Mouse (Mus musculus): ENCODE data around the gene Plscr1. TPM values are rescaled to one million over a fixed set of nuclear protein-coding genes. Genes with fewer than 3 reads are reported as not detected.

Gene Plscr1
- polyA plus RNA-seq, 1 experiment: 5.2 TPM

- TF ChIP-seq CTCF (IDR thresholded peaks at IDR 0.05; ENCODE audit: borderline replicate concordance, extremely low read depth, insufficient read depth, insufficient read length) (no peak), POLR2A (IDR thresholded peaks at IDR 0.05; ENCODE audit: borderline replicate concordance, extremely low read depth, insufficient read depth, insufficient read length, poor library complexity, severe bottlenecking) (no peak)
- DNase-seq (ENCODE audit: low read depth): peak; percentile 55
These were observed 33.1 kb downstream of the Plscr1 start for GRCm38 (mm10) chr9:92282563-92283171.

GRCm38 (mm10) chr9:92289675-92290074 is 40.1 kb downstream of the Plscr1 start:
- no peak for TF ChIP-seq POLR2A (IDR thresholded peaks at IDR 0.05; ENCODE audit: borderline replicate concordance, extremely low read depth, insufficient read depth, insufficient read length, poor library complexity, severe bottlenecking)
- TF ChIP-seq CTCF (IDR thresholded peaks at IDR 0.05; ENCODE audit: borderline replicate concordance, extremely low read depth, insufficient read depth, insufficient read length): no peak
- DNase-seq (ENCODE audit: low read depth): no peak

- no peak for DNase-seq (ENCODE audit: low read depth)
- TF ChIP-seq CTCF (IDR thresholded peaks at IDR 0.05; ENCODE audit: borderline replicate concordance, extremely low read depth, insufficient read depth, insufficient read length): no peak
- TF ChIP-seq POLR2A (IDR thresholded peaks at IDR 0.05; ENCODE audit: borderline replicate concordance, extremely low read depth, insufficient read depth, insufficient read length, poor library complexity, severe bottlenecking): no peak
These were observed 42.6 kb downstream of the Plscr1 start for GRCm38 (mm10) chr9:92292169-92292568.

- TF ChIP-seq CTCF (IDR thresholded peaks at IDR 0.05; ENCODE audit: borderline replicate concordance, extremely low read depth, insufficient read depth, insufficient read length) (no peak), POLR2A (IDR thresholded peaks at IDR 0.05; ENCODE audit: borderline replicate concordance, extremely low read depth, insufficient read depth, insufficient read length, poor library complexity, severe bottlenecking) (no peak)
- DNase-seq (ENCODE audit: low read depth): no peak
These were observed 43.4 kb downstream of the Plscr1 start for GRCm38 (mm10) chr9:92292922-92293321.

GRCm38 (mm10) chr9:92293560-92294548 is 44.3 kb downstream of the Plscr1 start:
- TF ChIP-seq POLR2A (IDR thresholded peaks at IDR 0.05; ENCODE audit: borderline replicate concordance, extremely low read depth, insufficient read depth, insufficient read length, poor library complexity, severe bottlenecking) (no peak), CTCF (IDR thresholded peaks at IDR 0.05; ENCODE audit: borderline replicate concordance, extremely low read depth, insufficient read depth, insufficient read length) (no peak)
- no peak for DNase-seq (ENCODE audit: low read depth)

GRCm38 (mm10) chr9:92298288-92298687 is 48.7 kb downstream of the Plscr1 start:
- no peak for DNase-seq (ENCODE audit: low read depth)
- TF ChIP-seq CTCF (IDR thresholded peaks at IDR 0.05; ENCODE audit: borderline replicate concordance, extremely low read depth, insufficient read depth, insufficient read length) (no peak), POLR2A (IDR thresholded peaks at IDR 0.05; ENCODE audit: borderline replicate concordance, extremely low read depth, insufficient read depth, insufficient read length, poor library complexity, severe bottlenecking) (no peak)

GRCm38 (mm10) chr9:92301213-92301612 is 51.7 kb downstream of the Plscr1 start:
- DNase-seq (ENCODE audit: low read depth): no peak
- TF ChIP-seq CTCF (IDR thresholded peaks at IDR 0.05; ENCODE audit: borderline replicate concordance, extremely low read depth, insufficient read depth, insufficient read length) (no peak), POLR2A (IDR thresholded peaks at IDR 0.05; ENCODE audit: borderline replicate concordance, extremely low read depth, insufficient read depth, insufficient read length, poor library complexity, severe bottlenecking) (no peak)

- TF ChIP-seq POLR2A (IDR thresholded peaks at IDR 0.05; ENCODE audit: borderline replicate concordance, extremely low read depth, insufficient read depth, insufficient read length, poor library complexity, severe bottlenecking): no peak
- TF ChIP-seq CTCF (IDR thresholded peaks at IDR 0.05; ENCODE audit: borderline replicate concordance, extremely low read depth, insufficient read depth, insufficient read length): no peak
- DNase-seq (ENCODE audit: low read depth): no peak
These were observed 55.5 kb downstream of the Plscr1 start for GRCm38 (mm10) chr9:92305075-92305474.

GRCm38 (mm10) chr9:92305620-92306220 is 56.2 kb downstream of the Plscr1 start:
- no peak for TF ChIP-seq CTCF (IDR thresholded peaks at IDR 0.05; ENCODE audit: borderline replicate concordance, extremely low read depth, insufficient read depth, insufficient read length)
- no peak for TF ChIP-seq POLR2A (IDR thresholded peaks at IDR 0.05; ENCODE audit: borderline replicate concordance, extremely low read depth, insufficient read depth, insufficient read length, poor library complexity, severe bottlenecking)
- DNase-seq (ENCODE audit: low read depth): peak; percentile 8

- DNase-seq (ENCODE audit: low read depth): no peak
These were observed 59.5 kb downstream of the Plscr1 start, which contains the start of gene 1700057G04Rik for GRCm38 (mm10) chr9:92309077-92309476. Gene 1700057G04Rik (plus strand): TSS chr9:92309377.

GRCm38 (mm10) chr9:92316791-92317190 is 67.2 kb downstream of the Plscr1 start:
- DNase-seq (ENCODE audit: low read depth): no peak
- no peak for TF ChIP-seq POLR2A (IDR thresholded peaks at IDR 0.05; ENCODE audit: borderline replicate concordance, extremely low read depth, insufficient read depth, insufficient read length, poor library complexity, severe bottlenecking)

More at GRCm38 (mm10) chr9:92309077-92309476, 59.5 kb downstream of the Plscr1 start, which contains the start of gene 1700057G04Rik:
- TF ChIP-seq CTCF (IDR thresholded peaks at IDR 0.05; ENCODE audit: borderline replicate concordance, extremely low read depth, insufficient read depth, insufficient read length) (no peak), POLR2A (IDR thresholded peaks at IDR 0.05; ENCODE audit: borderline replicate concordance, extremely low read depth, insufficient read depth, insufficient read length, poor library complexity, severe bottlenecking) (no peak)

Other genes starting within 250 kb of the Plscr1 start
- gene Plscr5, start 56.8 kb upstream of the Plscr1 start, polyA plus RNA-seq (2012; rRNA removed): 0.29 and 0.40 TPM in 2 replicates
- 0.29 and 0.46 TPM in 2 replicates for gene Plscr2, start 25.9 kb downstream of the Plscr1 start, polyA plus RNA-seq (2012; rRNA removed)
- not detected in 2 replicates for gene 1700057G04Rik, start 59.6 kb downstream of the Plscr1 start, polyA plus RNA-seq (2012; rRNA removed)
- gene Plscr4, start 207.6 kb downstream of the Plscr1 start, polyA plus RNA-seq (2012; rRNA removed): 0.91 and 1.3 TPM in 2 replicates